Mouse (Mus musculus) testis, adult 2 months (tissue): ENCODE data around the gene Mef2a.
A peak's percentile ranks its signal among the peaks of the same experiment; 100 is the strongest.

Experiments used
- CTCF ChIP-seq: fragments of 200-500 bp; IDR thresholded peaks from 2 replicates; pipeline ENCODE4 v1.5.1; 2012; ENCODE audit warnings: low read depth, mild to moderate bottlenecking, inconsistent platforms, low read length, moderate library complexity; ENCODE audit not compliant: control insufficient read depth, insufficient read depth, insufficient replicate concordance
- POLR2A ChIP-seq: fragments of 200-500 bp; IDR thresholded peaks from 2 replicates; pipeline ENCODE4 v1.6.1; 2012; ENCODE audit warnings: low read depth, mild to moderate bottlenecking, inconsistent platforms, low read length, moderate library complexity; ENCODE audit not compliant: control insufficient read depth

DNA sequence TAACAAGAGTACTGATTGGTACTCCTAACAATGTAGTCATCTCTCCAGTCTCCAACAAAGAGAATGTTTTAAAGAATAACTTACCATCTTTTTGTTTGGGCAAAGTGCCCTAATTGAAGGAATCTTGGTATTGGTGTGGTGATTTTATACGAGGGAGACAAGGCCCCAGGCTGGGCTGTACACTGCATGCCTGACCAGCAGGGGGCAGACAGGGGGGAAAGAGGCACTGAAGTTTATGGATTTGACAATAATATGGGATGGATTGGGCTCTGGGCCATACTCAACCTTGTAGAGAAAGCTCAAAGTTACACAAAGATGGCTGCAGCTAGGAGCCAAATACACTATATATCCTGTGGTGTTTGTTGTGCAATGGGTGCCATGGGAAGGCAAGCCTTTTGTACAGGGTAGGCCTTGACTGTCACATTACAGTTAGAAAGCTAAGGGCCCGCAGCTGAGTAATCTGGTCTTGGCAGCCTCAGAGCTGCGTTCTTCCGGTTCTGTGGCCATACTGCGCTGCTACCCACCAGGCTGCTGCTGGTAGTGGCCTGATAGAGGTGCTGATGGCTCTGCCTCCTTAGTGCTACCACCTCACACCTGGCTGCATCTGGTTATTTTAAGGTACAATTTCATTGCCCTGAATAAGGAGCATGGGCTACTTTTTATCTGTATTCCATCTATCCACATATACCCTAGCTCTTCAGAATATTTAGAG, 143.6 kb downstream of the Mef2a start:
- TF ChIP-seq CTCF (peak; percentile 54; the same call in 1 of the 2 replicates), POLR2A (no peak)
